Mouse (Mus musculus): Measurements from ENCODE around the gene Nt5c1a.

Nt5c1a gene

GRCm38 (mm10) chr4:123211453-123211852 is 10.1 kb downstream of the Nt5c1a start:
- no peak for DNase-seq (ENCODE audit: low read depth, low spot score)

GRCm38 (mm10) chr4:123212330-123212729 is 11.0 kb downstream of the Nt5c1a start:
- DNase-seq (ENCODE audit: low read depth, low spot score): no peak

GRCm38 (mm10) chr4:123213975-123214374 is 12.7 kb downstream of the Nt5c1a start:
- DNase-seq (ENCODE audit: low read depth, low spot score): no peak

GRCm38 (mm10) chr4:123215367-123215766 is 14.1 kb downstream of the Nt5c1a start:
- no peak for DNase-seq (ENCODE audit: low read depth, low spot score)

- DNase-seq (ENCODE audit: low read depth, low spot score): peak; percentile 57
Measured at GRCm38 (mm10) chr4:123216782-123217181, 15.5 kb downstream of the Nt5c1a start.

GRCm38 (mm10) chr4:123219720-123220357 is 18.5 kb downstream of the Nt5c1a start:
- peak; percentile 65 for DNase-seq (ENCODE audit: low read depth, low spot score)

- DNase-seq (ENCODE audit: low read depth, low spot score): no peak
Measured at GRCm38 (mm10) chr4:123220637-123221036, 19.3 kb downstream of the Nt5c1a start.

GRCm38 (mm10) chr4:123223309-123223708 is 22.0 kb downstream of the Nt5c1a start:
- DNase-seq (ENCODE audit: low read depth, low spot score): peak; percentile 60

- peak; percentile 25 for DNase-seq (ENCODE audit: low read depth, low spot score)
Measured at GRCm38 (mm10) chr4:123225718-123226403, 24.6 kb downstream of the Nt5c1a start.

- DNase-seq (ENCODE audit: low read depth, low spot score): no peak
Measured at GRCm38 (mm10) chr4:123227707-123228106, 26.4 kb downstream of the Nt5c1a start.

GRCm38 (mm10) chr4:123228270-123228669 is 27.0 kb downstream of the Nt5c1a start:
- no peak for DNase-seq (ENCODE audit: low read depth, low spot score)

GRCm38 (mm10) chr4:123229166-123229565 is 27.9 kb downstream of the Nt5c1a start:
- DNase-seq (ENCODE audit: low read depth, low spot score): no peak

GRCm38 (mm10) chr4:123232841-123233240 is 31.5 kb downstream of the Nt5c1a start:
- DNase-seq (ENCODE audit: low read depth, low spot score): no peak

GRCm38 (mm10) chr4:123233492-123234084 is 32.3 kb downstream of the Nt5c1a start, which contains the start of gene Heyl:
Gene Heyl, plus strand, starts transcription at chr4:123233556.
- DNase-seq (ENCODE audit: low read depth, low spot score): no peak

- no peak for DNase-seq (ENCODE audit: low read depth, low spot score)
Measured at GRCm38 (mm10) chr4:123235835-123236430, 34.6 kb downstream of the Nt5c1a start.

GRCm38 (mm10) chr4:123236431-123237031 is 35.2 kb downstream of the Nt5c1a start:
- no peak for DNase-seq (ENCODE audit: low read depth, low spot score)

GRCm38 (mm10) chr4:123237386-123238266 is 36.3 kb downstream of the Nt5c1a start:
- DNase-seq (ENCODE audit: low read depth, low spot score): no peak

GRCm38 (mm10) chr4:123239361-123240203 is 38.3 kb downstream of the Nt5c1a start:
- no peak for DNase-seq (ENCODE audit: low read depth, low spot score)

- no peak for DNase-seq (ENCODE audit: low read depth, low spot score)
Measured at GRCm38 (mm10) chr4:123246221-123246620, 44.9 kb downstream of the Nt5c1a start.

- DNase-seq (ENCODE audit: low read depth, low spot score): no peak
Measured at GRCm38 (mm10) chr4:123246651-123247050, 45.3 kb downstream of the Nt5c1a start.

Data from 3T3-L1 (cell line).